Mouse (Mus musculus): ENCODE measurements around the gene Olfr576.

Olfr576 gene

GRCm38 (mm10) chr7:102962360-102962759 lies at the start of gene Olfr576:
Gene Olfr576 (plus strand): TSS chr7:102962660.
- no peak for DNase-seq (ENCODE audit: low spot score in 2 of 2)

DNA sequence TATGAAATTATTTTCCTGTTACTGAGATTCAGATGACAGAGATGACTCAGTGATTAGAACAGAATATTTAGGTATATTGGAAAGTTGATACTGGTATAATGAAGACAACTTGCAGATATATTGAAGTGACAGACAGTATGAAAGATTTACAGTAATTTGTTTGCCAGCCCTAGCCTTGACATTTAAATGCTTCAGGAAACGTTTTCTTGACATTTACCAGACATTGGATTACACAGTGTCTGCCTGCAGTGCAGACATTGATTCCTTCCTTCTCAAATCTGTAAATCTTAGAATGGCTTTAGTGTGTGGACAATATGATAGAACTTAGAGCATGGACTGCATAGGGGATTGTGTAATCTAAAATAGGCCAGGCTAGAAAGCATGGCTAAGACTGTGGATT lies 47.2 kb upstream of the Olfr576 start:
- no peak for DNase-seq (ENCODE audit: low spot score in 2 of 2)

GRCm38 (mm10) chr7:102916405-102916804 lies 46.1 kb upstream of the Olfr576 start:
- DNase-seq (ENCODE audit: low spot score in 2 of 2) = no peak

- no peak for DNase-seq (ENCODE audit: low spot score in 2 of 2)
Observed at GRCm38 (mm10) chr7:102917032-102917875, 45.2 kb upstream of the Olfr576 start, which contains the start of gene Olfr571. Gene Olfr571 (minus strand): TSS chr7:102917536.

GRCm38 (mm10) chr7:102919632-102920031 lies 42.8 kb upstream of the Olfr576 start:
- DNase-seq (ENCODE audit: low spot score in 2 of 2) = no peak

GRCm38 (mm10) chr7:102924109-102924508 lies 38.4 kb upstream of the Olfr576 start, which contains the start of gene Olfr572:
Gene Olfr572 (plus strand): TSS chr7:102924409.
- DNase-seq (ENCODE audit: low spot score in 2 of 2) = no peak

- no peak for DNase-seq (ENCODE audit: low spot score in 2 of 2)
Observed at GRCm38 (mm10) chr7:102927105-102927504, 35.4 kb upstream of the Olfr576 start.

DNA sequence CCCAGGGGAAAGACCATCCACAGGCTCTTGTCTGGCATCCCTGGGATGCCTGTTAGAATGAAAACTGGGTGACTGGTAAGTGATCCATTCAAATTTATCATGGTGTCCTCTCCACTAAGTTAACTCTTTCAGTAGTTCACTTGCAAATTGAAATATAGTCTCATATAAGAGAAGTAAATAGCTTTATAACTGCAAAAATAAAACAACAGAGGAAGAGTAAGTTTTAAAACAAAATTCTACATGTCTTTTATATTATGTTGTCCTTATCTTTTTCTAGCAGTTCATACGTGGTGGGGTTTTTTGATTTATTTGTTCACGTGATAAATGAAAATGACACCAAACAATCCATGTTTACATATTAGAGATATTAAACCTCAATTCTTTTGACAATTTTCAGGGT lies 20.0 kb upstream of the Olfr576 start, which contains the start of gene Olfr573-ps1:
Olfr573-ps1 (minus strand) TSS at position 101 of the 400 bp plus-strand sequence.
- DNase-seq (ENCODE audit: low spot score in 2 of 2) = no peak

DNA sequence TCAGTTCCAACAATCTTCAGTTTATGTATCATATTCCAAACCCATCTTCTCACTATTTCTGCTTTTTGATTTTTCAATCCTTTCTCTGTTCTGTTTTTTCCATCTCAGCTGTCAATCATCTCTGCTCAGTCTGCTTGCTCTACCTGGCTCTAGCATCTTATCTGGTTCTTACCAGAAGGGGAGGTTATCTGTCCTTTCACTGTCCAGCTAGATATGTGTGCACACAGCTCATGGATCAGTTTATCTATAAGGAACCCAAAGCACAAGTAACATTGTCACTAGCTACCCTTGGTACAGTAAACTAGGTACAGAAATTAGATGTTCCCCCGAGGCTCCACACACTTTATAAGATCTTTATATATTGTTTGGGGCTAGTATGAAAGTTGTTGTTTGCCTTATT lies 19.0 kb upstream of the Olfr576 start:
- DNase-seq (ENCODE audit: low spot score in 2 of 2) = no peak

- no peak for DNase-seq (ENCODE audit: low spot score in 2 of 2)
Observed at GRCm38 (mm10) chr7:102948167-102948566, 14.3 kb upstream of the Olfr576 start, which contains the start of gene Olfr574. Gene Olfr574 (plus strand): TSS chr7:102948467.

DNA sequence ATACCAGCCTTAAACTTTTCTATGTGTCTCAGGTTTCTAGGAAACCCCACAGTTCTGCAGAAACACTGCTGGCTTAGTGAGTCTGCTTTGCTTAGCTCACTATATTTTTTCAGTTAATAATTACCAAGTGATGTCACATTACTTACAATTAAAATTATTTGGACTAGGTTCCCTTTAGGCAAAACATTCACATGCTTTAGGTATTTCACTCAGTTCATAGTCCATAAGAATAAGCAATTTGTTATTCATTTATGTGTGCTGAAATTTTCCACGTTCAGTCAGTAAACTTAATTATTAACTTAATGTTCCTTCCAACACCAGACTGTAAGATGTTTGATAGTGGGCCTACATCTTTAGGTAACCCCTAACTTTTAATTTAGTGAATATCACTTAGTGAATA lies 11.7 kb upstream of the Olfr576 start:
- no peak for DNase-seq (ENCODE audit: low spot score in 2 of 2)

- no peak for DNase-seq (ENCODE audit: low spot score in 2 of 2)
Observed at GRCm38 (mm10) chr7:102958137-102958536, 4.3 kb upstream of the Olfr576 start.

DNA sequence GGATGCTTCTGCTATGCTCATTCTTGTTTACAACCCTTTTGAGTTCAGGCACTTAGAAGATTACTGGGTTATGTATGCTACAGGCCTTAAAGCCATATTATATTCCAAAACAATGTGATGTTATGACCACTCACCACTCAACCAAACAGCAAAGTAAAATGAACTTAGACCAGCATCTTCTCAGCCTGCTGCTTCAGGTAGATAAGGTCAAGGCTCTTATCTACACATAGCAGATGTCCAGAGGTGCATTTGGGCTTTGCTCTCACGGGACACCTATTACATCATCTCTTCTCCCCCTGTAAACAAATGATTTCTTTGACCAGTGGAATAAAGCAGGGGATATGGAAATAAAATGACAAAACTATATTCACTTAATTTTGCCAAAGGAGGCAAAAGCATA lies 3.9 kb upstream of the Olfr576 start, which contains the start of gene Olfr575:
Olfr575 (minus strand) TSS at position 183 of the 400 bp plus-strand sequence.
- DNase-seq (ENCODE audit: low spot score in 2 of 2) = no peak

DNA sequence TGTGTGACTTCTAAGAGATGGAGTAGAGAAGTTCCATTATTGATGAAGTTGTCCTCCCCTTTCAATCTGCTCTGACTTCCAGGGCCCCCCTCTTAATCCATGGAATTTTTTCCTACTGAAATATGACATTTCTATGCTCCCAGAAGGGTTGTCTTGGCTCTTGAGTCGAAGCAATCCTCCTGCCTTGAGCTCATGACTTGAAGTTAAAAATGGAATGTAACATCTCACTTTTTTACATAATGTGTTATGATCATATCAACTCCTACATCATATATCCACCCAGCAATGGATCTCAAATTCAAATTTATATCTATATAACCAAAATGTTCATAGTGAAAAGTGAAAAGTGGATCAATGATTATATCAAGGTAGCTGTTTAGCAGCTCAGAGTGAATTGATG lies 11.9 kb downstream of the Olfr576 start:
- DNase-seq (ENCODE audit: low spot score in 2 of 2) = no peak

DNA sequence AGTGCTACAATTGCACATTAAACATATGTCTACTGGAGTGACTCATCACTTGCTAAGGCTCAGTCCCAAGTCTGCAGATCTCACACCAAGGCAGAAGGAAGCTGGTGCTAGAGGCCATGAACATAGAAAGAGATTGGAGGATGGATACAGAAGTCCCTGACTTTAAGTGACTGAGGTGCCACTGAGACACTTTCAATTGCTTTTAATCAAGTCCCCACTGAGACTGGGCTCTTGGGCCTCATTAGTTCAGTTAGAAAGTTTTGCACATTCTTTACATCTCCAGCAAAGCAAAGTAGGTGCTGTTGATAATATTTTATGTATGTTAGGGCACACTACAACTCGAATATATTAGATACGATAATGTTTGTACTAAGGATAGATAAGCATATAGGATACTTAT lies 13.4 kb downstream of the Olfr576 start, which contains the start of gene Olfr577:
Olfr577 (minus strand) TSS at position 101 of the 400 bp plus-strand sequence.
- no peak for DNase-seq (ENCODE audit: low spot score in 2 of 2)

DNA sequence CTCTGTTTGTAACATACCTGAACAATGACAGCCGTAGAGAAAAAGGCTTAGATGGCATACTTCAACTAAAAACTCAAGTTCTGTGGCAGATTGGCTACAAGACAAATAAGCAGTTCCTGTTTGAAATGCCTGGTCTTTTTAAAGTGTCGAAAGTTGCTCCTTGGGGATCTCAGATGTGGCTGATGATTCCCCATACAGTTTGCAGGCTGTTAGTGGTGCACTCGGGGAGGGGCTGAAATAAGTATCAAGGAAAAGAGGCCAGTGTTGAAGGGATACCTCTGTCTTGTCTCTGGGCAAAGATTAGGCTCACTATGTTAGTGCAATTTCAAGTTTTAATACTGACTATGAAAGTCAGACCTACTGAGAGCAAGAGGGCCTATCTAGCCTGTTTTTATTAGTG lies 26.8 kb downstream of the Olfr576 start, which contains the start of gene Olfr578:
Olfr578 (minus strand) TSS at position 101 of the 400 bp plus-strand sequence.
- DNase-seq (ENCODE audit: low spot score in 2 of 2) = no peak
